Mouse (Mus musculus) neural tube, postnatal 0 days (tissue): ENCODE data around the gene Ptn. TPM values are rescaled to one million over a fixed set of nuclear protein-coding genes. Genes with fewer than 3 reads are reported as not detected.

ENCODE experiments used
- microRNA-seq: library from miRNA; unstranded; fragments of <30 nt; microRNA quantifications from one replicate; pipeline ENCODE4, GENCODE M21; 2016
- polyA plus RNA-seq: library from polyadenylated mRNA; unstranded; fragments of >200 nt; fragmentation: Nextera tagmentation; extraction: Ambion mirVana; gene quantifications from 2 replicates; pipeline ENCODE4 v1.2.1, GENCODE M21; 2015

Ptn gene
- 881 and 915 TPM in 2 replicates for polyA plus RNA-seq

GRCm38 (mm10) chr6:36809747-36810285 is at the start of gene Ptn:
Ptn (minus strand) TSS chr6:36810220.

Small RNA genes within 50 kb of the gene (microRNA-seq; reads per million reads assigned to microRNA genes)
- gene Gm25111, result not detected
